Mouse (Mus musculus) neutrophil, adult 5-6 weeks (primary cell): ENCODE results near the gene Oma1. TPM values are rescaled to one million over a fixed set of nuclear protein-coding genes. Genes with fewer than 3 reads are reported as not detected.

Source experiments
- ATAC-seq: fragments of 151-379, 151-347 bp; 2 replicates; pipeline ENCODE4 v1.8.0; 2017; ENCODE audit warnings: mild to moderate bottlenecking, moderate TSS enrichment; ENCODE audit not compliant: insufficient number of reproducible peaks, poor library complexity, low FRiP score, severe bottlenecking; ENCODE audit errors: extremely low read depth
- total RNA-seq: library from RNA; stranded (forward); fragments of 200-1000 nt; gene quantifications from 2 replicates; pipeline ENCODE4 v1.2.3, GENCODE M21; 2017

Oma1 gene
- total RNA-seq, 1 experiment from 2014 or later: 24.3 TPM

GRCm38 (mm10) chr4:103346849-103347248 lies 33.2 kb downstream of the Oma1 start:
- no peak for ATAC-seq

GRCm38 (mm10) chr4:103349219-103349618 lies 35.6 kb downstream of the Oma1 start:
- no peak for ATAC-seq

GRCm38 (mm10) chr4:103352926-103353325 lies 39.3 kb downstream of the Oma1 start:
- no peak for ATAC-seq

GRCm38 (mm10) chr4:103357457-103357856 lies 43.8 kb downstream of the Oma1 start:
- ATAC-seq: no peak

GRCm38 (mm10) chr4:103358941-103359448 lies 45.4 kb downstream of the Oma1 start:
- no peak for ATAC-seq

- ATAC-seq: no peak
Measured at GRCm38 (mm10) chr4:103382171-103382570, 68.6 kb downstream of the Oma1 start.

GRCm38 (mm10) chr4:103385031-103385430 lies 71.4 kb downstream of the Oma1 start:
- ATAC-seq: no peak

- ATAC-seq: no peak
Measured at GRCm38 (mm10) chr4:103385835-103386787, 72.5 kb downstream of the Oma1 start.

- ATAC-seq: no peak
Measured at GRCm38 (mm10) chr4:103387292-103387691, 73.7 kb downstream of the Oma1 start.

- ATAC-seq: no peak
Measured at GRCm38 (mm10) chr4:103388530-103389178, 75.0 kb downstream of the Oma1 start.

- no peak for ATAC-seq
Measured at GRCm38 (mm10) chr4:103389583-103389982, 76.0 kb downstream of the Oma1 start.

GRCm38 (mm10) chr4:103390499-103390898 lies 76.9 kb downstream of the Oma1 start:
- no peak for ATAC-seq

- no peak for ATAC-seq
Measured at GRCm38 (mm10) chr4:103395066-103395465, 81.5 kb downstream of the Oma1 start.

- no peak for ATAC-seq
Measured at GRCm38 (mm10) chr4:103395905-103396304, 82.3 kb downstream of the Oma1 start.

GRCm38 (mm10) chr4:103396876-103397275 lies 83.3 kb downstream of the Oma1 start:
- ATAC-seq: no peak

- ATAC-seq: no peak
Measured at GRCm38 (mm10) chr4:103402581-103402980, 89.0 kb downstream of the Oma1 start.

- ATAC-seq: no peak
Measured at GRCm38 (mm10) chr4:103405321-103405720, 91.7 kb downstream of the Oma1 start.

- no peak for ATAC-seq
Measured at GRCm38 (mm10) chr4:103410217-103410799, 96.7 kb downstream of the Oma1 start.
